Mouse (Mus musculus): ENCODE results near the gene Sgsm2. TPM values are rescaled to one million over a fixed set of nuclear protein-coding genes. Genes with fewer than 3 reads are reported as not detected.

The Sgsm2 gene
- total RNA-seq, 4 experiments from 2014 or later = 79.3 to 105 (median 92.2) TPM

DNA sequence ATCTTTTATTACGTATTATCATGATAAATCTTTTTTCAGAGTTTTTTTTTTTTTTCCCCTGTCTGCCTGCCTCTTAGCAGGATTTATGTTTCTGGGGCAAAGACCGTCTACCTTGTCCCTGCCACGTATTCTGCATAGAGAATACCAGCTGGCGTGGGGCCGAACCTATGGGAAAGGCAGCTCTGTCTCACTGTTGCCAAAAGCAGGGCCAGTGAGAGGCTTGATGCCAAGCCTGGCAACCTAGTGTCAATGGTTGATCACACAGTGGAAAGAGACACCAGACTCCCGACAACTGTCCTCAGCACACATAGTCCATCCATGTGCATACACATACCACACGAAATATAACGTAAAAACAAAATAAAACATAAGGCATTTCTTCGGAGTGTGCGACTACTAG is 13.8 kb downstream of the Sgsm2 start:
- DNase-seq (ENCODE audit: low spot score in 2 of 2) = no peak

DNA sequence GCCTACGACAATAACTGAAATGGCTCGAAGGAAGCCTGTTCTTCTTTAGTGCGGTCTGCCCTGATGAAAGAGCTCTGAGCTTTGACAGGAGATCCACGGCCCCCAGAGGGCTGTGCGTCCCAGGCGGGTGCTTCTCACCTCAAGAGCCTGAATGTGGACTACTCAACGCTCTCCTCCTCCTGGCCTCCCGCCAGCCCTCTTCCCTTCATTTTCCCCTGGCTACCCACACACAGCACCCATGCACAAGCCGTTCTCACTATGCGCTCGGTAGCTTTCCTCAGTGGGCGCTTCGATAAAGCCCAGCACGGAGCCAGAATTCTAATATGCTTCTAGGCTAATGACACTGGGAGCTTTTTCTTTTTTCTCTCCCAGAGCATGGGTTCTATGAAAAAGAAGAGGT is 14.9 kb downstream of the Sgsm2 start:
- peak in 1 of 2 experiments; percentile 61 for DNase-seq (ENCODE audit: low spot score in 2 of 2)

DNA sequence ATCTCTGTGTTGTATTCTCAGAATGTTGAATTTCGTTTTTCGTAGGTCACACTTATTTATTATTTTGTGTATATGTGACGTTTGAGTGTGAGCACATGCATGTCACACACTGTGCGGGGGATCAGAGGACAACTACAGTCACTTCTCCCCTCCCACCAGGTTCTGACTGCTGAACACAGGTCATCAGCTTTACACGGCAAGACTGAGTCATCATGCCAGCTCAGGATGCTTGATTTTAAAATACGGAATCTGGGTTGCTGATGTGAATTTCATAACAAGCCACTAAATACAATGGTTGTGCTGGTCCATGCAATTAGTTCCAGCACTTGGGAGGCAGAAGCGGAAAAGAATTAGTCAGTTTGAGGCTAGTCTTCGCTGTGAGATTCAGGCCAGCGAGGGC is 15.9 kb downstream of the Sgsm2 start:
- DNase-seq (ENCODE audit: low spot score in 2 of 2) = no peak

DNA sequence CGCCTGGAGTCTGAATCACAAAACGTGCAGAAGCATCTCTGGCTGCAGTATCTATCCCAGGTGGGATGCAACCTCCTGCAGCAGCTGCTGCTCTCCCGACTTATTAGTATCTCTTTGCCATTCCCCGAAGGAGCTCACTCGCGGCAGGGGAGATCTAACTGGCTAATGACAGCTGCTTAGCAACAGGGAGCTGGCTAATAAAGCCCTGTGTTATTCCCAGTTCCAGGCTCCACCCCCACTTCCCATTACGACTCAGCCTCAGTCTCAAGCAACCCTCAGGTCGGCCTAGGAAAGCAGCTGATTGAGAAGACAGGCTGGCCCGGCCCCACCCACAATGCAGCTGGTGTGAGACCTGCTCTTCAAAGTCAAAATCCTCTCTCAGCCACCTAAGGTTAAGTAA is 20.1 kb downstream of the Sgsm2 start:
- peak; percentile 77 to 84 for DNase-seq (ENCODE audit: low spot score in 2 of 2)

DNA sequence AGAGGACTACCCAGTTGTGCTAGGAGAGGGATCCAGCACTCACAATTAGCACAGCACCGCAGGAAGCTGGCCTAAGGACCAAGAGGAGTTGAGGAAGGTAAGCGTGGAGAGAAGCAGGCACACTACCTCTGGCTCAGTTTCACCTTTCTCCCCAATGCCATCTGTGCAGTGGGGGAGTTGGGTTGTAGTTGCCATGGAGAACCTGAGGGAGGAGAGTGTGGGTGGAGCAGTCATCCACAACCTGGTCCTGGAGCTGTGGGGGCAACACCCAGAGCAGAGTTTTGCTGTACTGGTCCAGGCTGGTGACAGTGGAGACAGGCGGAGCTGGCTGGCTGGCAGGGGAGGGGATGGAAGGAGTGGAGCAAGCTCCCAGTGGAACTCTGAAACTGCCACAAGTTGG is 22.2 kb downstream of the Sgsm2 start:
- no peak for DNase-seq (ENCODE audit: low spot score in 2 of 2)

DNA sequence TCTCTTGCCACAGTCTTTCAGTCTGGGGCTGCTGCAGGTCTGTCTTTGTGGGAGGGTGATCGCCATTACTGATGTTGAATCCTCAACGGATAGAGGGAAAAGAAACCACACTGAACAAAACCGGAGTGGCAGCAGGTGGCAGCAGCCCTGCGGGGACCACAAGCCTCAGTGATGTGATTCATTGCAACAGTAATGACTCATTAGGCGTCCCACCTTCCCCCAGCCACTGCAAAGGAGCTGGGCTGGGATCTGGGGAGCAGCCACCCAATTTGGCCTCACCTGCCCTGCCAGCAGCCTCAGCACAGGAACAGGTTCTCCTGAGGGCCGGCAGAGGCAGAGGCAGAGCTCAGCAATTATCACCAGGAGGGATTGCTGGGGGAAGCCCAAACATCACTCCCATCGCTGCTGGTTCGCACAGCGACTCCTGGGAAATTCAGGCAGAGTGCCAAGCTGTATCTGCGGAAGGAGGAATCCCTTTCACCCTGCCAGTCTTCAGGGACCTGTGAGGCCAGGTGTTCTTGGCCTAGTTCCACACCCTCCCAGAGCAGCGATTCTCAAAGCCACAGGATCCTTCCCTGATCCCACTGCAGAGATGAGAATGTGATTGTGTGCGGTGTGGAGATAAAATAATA is 25.8 kb downstream of the Sgsm2 start:
- DNase-seq (ENCODE audit: low spot score in 2 of 2) = peak; percentile 59 to 63

DNA sequence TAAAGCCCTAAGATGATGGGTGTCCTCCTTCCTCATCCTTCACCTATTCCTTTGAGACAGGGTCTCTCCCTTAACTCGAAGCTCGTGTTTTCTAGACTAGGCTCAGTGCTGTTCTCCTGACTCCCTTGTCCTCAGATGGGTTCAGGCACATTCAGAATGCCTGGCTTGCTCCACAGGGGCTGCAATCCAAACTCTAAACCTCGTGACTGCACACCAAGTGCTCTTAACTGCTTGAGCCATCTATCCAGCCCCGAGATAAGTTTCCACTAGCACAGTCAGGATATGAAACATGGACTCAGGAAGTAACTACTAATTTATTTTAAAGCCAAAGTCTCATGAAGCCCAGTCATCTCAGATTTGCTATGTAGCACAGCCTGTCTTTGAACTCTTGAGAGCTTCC is 26.3 kb downstream of the Sgsm2 start:
- no peak for DNase-seq (ENCODE audit: low spot score in 2 of 2)

DNA sequence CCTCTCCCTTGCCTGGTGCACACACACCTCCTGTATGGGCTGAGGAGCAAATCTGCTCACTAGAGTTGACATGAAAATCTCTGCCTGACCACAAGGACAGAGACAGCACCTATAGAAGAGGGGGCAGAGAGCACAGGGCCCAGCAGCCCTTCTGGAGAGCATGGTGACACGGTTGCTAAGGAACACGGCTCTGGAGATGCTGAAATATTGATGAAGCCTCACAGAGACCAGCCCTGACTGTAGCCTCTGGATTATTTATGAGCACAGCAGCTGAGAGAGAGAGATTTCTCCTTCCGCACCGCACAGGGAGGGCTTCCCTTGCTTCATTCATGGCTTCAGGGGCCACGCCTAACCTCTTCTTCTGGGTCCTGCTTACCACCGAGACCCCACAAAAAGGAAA is 27.3 kb downstream of the Sgsm2 start:
- DNase-seq (ENCODE audit: low spot score in 2 of 2) = no peak

DNA sequence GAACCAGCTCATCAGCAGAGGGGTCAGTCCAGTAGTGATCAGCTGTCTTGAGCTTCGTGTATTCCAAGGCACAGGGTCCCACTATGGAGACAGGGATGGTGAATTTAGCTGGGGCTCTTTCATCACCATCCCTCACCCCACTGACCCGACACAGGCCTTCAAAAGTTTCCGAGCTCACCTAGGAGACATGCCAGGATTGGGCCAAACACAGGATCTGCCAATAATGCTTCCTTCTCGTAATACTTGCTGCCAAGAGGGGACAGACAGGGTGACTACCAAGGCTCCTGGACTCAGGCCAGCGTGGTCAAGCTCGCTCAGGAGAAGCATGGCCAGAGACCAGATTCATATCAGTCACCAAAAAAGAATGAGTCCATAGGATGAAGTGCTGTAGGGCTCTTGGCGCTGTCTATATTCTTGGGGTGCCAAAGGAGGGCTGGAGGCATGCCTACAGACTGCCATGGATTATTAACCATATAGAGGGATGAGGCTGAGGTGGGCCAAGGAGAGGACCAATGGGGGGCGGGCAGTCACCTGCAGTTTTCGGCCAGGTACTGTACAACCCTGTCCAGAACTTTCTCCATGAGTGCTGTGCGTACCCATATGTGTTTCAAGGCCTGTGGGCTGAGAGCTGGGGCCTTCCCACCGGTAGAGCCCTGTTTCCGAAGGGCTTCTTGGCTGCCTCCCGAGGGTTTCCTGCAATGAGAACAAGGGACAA is 28.7 kb downstream of the Sgsm2 start:
- DNase-seq (ENCODE audit: low spot score in 2 of 2) = no peak

DNA sequence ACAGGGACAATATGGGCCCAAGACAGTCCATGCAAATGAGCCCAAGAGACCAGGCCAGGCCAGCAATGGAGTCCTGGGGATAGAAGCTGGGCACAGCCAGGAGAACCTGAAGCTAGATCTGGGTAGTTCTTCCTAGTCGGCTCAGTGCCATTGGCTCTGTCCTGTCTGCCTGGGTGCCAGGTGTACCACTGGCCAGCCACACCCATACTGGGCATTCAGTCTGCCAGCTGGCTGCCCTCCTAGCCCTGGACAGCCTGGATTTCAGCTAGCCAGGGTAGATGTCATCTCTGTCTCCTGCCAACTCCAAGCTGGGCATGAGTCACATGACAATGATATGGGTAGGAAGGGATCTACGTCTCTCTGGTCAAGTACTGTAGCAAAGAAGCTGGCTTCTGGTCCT is 29.7 kb downstream of the Sgsm2 start:
- no peak for DNase-seq (ENCODE audit: low spot score in 2 of 2)

DNA sequence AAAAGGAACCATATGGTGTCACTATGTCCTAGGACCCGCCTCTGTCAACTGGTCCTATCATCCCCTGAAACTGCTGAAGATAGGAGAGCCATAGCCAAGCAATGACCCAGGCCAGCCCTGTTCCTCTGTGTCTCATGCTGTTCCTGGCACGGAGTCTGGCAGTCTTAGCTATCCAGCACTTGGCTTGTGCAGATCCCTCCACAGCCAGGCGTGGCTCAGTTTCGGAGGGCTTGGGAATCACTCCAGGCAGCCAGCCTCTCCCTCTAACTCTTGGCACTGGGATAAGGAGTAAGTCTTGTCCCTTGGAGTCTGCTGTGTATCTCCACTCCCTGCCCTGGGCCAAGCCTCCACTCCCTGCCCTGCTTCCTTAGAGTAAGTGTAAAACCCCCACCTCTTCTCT is 30.2 kb downstream of the Sgsm2 start:
- peak in 1 of 2 experiments; percentile 55 for DNase-seq (ENCODE audit: low spot score in 2 of 2)

DNA sequence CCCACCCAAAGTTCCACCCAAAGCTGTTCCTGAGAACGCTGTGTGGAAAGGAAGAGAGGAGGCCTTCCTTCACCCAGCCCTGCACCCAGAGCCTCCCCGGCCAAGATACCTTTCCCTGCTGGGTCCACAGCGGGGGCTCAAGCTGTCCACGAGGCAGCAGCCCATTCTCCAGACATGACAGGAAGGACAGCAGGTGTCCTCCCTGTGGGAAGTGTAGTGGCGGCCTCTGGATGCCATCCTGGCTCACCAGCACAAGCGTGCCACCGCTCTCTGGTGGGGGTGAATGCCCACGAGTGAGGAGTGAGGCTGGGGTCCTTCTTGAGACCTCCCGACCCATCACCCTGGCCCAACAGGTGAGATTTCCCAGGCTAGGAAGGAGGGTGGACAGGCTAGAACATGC is 31.6 kb downstream of the Sgsm2 start:
- no peak for DNase-seq (ENCODE audit: low spot score in 2 of 2)

DNA sequence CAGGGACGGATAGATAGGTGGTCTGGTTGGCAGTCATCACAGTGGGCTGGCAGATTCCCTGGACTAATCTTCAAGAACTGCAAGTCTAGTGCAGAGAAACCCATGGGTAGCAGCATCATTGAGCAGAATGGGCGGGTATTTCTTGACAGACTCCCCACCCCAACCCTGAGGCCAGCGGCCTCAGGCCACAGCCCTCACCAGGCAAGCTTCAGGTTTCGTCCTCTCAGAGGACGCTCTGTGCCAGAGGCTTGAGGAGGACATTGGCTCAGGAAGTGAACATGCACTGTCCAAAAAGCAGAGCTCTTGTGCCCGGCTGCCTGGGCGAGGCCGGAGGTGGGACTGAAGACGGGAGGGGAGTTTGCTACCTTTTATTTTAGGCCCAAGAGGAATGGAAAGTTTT is 32.4 kb downstream of the Sgsm2 start:
- DNase-seq (ENCODE audit: low spot score in 2 of 2) = no peak

DNA sequence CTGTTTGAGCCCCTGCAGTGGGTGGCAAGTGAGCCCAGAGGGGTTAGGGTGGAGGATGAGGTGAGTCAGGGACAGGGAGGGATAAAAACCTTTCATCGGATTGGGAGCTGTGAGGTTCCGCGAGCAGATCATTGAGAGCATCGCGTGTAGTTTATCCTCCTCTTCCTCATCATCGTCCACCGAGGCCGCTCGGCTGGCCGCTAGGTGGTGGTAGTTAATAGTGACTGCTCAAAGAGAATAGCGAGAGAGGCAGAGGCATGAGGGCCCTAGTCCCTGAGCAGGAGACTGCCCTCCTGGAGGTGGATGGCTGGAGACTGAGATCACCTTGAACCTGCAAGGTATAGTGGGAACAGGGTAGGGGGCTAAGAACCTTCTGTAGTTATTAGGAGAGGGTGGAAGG is 33.4 kb downstream of the Sgsm2 start:
- no peak for DNase-seq (ENCODE audit: low spot score in 2 of 2)

DNA sequence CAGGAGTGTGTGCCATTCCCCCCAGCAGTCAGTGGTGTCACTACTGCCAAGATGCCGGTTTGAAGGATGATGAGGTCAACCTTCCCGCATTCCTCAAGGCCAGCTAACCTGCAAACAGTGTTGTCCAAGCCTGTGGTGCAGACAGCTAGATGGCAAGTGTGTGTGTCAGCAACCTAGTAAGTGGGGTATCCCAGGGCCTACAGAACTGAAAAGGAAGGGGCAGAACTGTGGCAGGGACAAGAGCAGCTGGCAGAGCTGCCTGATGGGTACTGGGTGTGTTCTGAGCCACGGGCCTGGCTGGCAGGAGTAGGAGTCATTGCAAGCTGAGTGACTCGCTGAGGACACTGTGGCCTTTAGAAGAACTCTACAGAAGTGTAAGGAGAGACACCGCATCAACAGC is 34.7 kb downstream of the Sgsm2 start:
- no peak for DNase-seq (ENCODE audit: low spot score in 2 of 2)

DNA sequence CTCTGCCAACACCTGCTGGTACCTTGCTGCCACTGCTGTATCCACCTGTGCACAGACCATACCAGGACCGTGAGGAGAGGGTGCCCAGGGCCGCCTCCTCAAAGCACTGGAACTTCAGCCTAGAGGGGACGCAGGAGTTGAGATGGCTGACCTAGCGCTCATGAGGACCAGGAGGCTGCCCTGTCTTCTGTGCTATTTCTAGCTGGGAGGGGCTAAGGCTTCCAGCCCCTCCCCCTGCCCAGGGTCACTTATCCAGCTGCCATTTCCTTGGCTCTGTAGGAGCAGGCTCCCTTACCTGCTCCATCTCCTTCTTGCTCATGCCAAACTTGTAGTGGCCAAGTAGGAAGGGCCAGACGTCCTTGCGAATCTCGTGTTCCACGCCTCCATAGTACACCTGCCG is 39.1 kb downstream of the Sgsm2 start:
- no peak for DNase-seq (ENCODE audit: low spot score in 2 of 2)

DNA sequence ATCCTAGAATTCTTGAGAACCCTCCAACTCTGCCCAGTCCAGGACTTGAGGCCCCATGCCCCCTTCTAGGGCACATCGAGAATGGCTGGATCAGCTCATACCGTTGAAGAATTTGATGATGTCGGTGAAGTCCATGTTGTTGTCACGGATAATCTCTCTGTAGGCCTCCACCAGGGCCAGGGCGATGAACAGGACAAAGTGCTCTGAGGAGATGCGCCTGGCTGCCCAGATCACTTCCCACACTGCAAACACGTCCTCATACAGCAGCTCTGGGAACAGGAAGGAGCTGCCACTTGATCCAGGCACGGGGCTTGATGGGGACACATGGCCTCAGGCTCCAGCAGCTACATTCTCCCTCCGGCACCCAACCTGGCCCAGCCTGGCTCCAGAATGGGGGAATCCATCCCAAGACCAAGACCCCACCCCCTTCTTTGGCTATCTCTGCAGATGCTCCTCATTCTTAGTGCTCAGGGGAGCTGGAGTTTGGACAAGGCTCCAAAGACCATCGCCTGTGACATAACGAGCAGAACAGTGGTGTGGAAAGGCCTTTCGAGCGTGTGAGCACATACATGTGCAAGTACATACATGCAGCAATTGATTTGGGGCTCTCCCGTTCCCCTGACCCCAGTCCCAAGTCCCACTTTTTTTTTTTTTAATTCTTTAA is 45.7 kb downstream of the Sgsm2 start:
- DNase-seq (ENCODE audit: low spot score in 2 of 2) = no peak

DNA sequence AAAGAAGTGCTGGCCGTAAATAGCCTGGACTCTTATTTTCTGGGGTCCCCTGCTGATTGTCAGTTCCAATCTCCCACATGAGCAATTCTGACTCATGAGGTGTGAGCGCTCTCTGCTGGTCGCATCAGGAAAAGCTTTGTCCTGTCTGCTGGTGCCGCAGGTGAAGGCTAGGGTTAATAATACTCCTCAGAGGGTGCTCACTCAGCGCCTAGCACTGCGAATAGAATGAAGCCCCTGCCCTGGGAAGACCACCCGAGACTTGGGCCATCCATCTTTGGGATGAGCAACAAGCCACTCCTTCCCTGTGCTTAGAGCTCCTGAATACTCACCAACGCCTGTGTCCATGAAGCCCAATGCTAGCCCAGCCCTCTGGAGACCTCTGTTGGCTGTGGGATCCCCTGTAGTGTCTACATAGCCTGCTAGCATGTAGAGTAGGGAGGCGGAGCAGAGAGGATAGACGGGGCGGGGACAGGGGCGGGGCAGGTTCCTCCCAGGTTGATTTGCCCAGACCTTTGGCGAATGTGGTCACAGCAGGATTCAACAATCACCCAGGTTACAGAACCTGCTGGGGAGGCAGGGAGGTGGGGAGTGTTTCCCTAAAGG is 48.8 kb downstream of the Sgsm2 start:
- peak in 1 of 2 experiments; percentile 80 for DNase-seq (ENCODE audit: low spot score in 2 of 2)

DNA sequence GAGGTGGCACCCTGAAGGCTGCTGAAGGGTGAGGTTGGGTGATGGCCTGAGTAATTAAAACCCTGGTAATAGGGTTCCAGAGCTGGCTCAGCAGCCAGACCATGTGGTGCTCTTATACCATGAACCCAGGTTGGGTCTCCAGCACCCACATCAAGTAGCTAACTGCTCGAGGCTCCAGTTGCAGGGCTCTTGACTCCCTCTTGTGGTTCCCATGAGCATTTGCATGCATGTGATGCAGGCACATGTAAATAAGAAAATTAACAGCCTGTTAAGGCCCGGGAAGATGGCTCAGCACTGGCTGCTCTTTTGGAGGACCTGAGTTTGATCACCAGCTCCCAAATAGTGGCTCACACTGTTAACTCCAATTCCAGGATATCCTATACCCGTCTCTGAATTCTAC is 51.1 kb downstream of the Sgsm2 start:
- DNase-seq (ENCODE audit: low spot score in 2 of 2) = no peak

DNA sequence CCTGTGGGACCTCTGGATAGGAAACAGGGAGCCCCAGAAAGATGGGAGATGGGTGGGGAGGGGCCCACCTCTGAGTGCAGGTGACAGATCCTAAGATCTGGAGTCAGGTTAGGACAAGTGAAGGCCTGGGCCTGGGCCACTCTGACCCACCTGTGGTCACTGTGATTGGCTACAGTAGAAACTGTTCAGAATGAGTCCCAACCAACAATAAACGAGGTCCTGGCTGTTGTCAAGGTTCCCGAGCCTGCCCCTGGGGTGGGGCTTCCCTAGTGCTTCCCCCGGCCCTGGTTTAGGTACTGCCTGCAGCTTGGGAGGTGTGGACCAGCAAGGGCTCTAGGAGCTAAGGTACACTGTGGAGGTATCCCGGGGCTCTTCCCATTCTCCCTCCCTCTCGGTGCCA is 53.1 kb downstream of the Sgsm2 start:
- no peak for DNase-seq (ENCODE audit: low spot score in 2 of 2)

DNA sequence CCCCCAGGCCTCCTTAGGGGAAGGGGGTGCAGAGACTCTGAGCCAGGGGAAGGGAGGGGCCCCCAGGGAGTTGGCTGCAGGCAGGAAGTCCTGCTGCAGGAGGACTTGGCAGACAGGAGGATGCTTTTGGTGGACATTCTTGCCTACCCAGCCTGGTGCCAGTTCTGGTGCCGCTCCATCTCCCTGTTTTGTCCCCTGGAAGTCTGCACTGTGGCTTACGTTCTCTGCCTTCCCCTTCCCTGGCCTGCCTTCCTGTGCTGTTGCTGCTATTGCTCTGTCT is 53.5 kb downstream of the Sgsm2 start:
- DNase-seq (ENCODE audit: low spot score in 2 of 2) = no peak

DNA sequence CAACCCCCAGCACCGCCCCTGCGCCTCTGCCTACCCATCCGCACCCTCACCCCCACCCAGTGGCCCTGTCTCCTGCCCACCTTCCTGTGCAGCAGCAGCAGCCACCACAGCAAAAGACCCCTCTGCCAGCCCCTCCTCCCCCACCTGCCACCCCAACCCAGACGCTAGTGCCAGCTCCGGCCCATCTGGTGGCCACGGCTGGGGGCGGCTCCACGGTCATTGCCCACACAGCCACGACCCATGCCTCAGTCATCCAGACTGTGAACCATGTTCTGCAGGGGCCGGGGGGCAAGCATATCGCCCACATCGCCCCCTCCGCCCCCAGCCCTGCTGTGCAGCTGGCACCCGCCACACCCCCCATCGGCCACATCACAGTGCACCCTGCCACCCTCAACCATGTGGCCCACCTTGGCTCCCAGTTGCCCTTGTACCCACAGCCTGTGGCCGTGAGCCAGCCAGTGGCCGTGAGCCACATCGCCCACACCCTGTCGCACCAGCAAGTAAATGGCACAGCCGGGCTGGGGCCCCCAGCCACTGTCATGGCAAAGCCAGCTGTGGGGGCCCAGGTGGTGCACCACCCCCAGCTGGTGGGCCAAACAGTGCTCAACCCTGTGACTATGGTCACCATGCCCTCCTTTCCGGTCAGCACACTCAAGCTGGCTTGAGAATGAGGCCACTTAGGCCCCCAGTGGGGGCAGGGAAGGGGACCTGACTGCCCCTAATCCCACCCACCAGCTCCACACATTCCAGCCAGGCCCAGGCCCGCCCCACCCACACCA is 54.0 kb downstream of the Sgsm2 start:
- no peak for DNase-seq (ENCODE audit: low spot score in 2 of 2)

Measured in layer of hippocampus, adult 8-10 months (tissue).